Mouse (Mus musculus): Measurements from ENCODE around the gene Pnpo.
A peak's percentile ranks its signal among the peaks of the same experiment; 100 is the strongest.

The Pnpo gene

GRCm38 (mm10) chr11:96943746-96944304, at the start of gene Pnpo:
Gene Pnpo (minus strand): TSS chr11:96943986.
- DNase-seq (ENCODE audit: low read depth, low spot score), result peak; percentile 99

GRCm38 (mm10) chr11:96992722-96993311, 49.0 kb upstream of the Pnpo start:
- no peak for DNase-seq (ENCODE audit: low read depth, low spot score)

GRCm38 (mm10) chr11:96991501-96991900, 47.7 kb upstream of the Pnpo start:
- no peak for DNase-seq (ENCODE audit: low read depth, low spot score)

- peak; percentile 70 for DNase-seq (ENCODE audit: low read depth, low spot score)
Measured at GRCm38 (mm10) chr11:96987873-96988655, 44.3 kb upstream of the Pnpo start.

GRCm38 (mm10) chr11:96986463-96986862, 42.7 kb upstream of the Pnpo start:
- no peak for DNase-seq (ENCODE audit: low read depth, low spot score)

- no peak for DNase-seq (ENCODE audit: low read depth, low spot score)
Measured at GRCm38 (mm10) chr11:96984903-96985302, 41.1 kb upstream of the Pnpo start.

GRCm38 (mm10) chr11:96982859-96983258, 39.1 kb upstream of the Pnpo start, which contains the start of gene Sp2:
Gene Sp2 (minus strand): TSS chr11:96982959.
- no peak for DNase-seq (ENCODE audit: low read depth, low spot score)

- DNase-seq (ENCODE audit: low read depth, low spot score), result peak; percentile 93
Measured at GRCm38 (mm10) chr11:96982355-96982754, 38.6 kb upstream of the Pnpo start.

- no peak for DNase-seq (ENCODE audit: low read depth, low spot score)
Measured at GRCm38 (mm10) chr11:96981461-96981860, 37.7 kb upstream of the Pnpo start.

GRCm38 (mm10) chr11:96980021-96980420, 36.2 kb upstream of the Pnpo start:
- DNase-seq (ENCODE audit: low read depth, low spot score), result no peak

- DNase-seq (ENCODE audit: low read depth, low spot score), result no peak
Measured at GRCm38 (mm10) chr11:96979329-96979728, 35.5 kb upstream of the Pnpo start.

- DNase-seq (ENCODE audit: low read depth, low spot score), result no peak
Measured at GRCm38 (mm10) chr11:96978401-96979246, 34.8 kb upstream of the Pnpo start.

- peak; percentile 100 for DNase-seq (ENCODE audit: low read depth, low spot score)
Measured at GRCm38 (mm10) chr11:96977606-96978400, 34.0 kb upstream of the Pnpo start.

- peak; percentile 74 for DNase-seq (ENCODE audit: low read depth, low spot score)
Measured at GRCm38 (mm10) chr11:96976911-96977591, 33.3 kb upstream of the Pnpo start.

- DNase-seq (ENCODE audit: low read depth, low spot score), result no peak
Measured at GRCm38 (mm10) chr11:96976379-96976687, 32.5 kb upstream of the Pnpo start.

GRCm38 (mm10) chr11:96975511-96976378, 32.0 kb upstream of the Pnpo start:
- DNase-seq (ENCODE audit: low read depth, low spot score), result peak; percentile 74

- DNase-seq (ENCODE audit: low read depth, low spot score), result no peak
Measured at GRCm38 (mm10) chr11:96974813-96975212, 31.0 kb upstream of the Pnpo start.

GRCm38 (mm10) chr11:96973426-96973964, 29.7 kb upstream of the Pnpo start:
- DNase-seq (ENCODE audit: low read depth, low spot score), result no peak

GRCm38 (mm10) chr11:96972906-96973305, 29.1 kb upstream of the Pnpo start:
- peak; percentile 94 for DNase-seq (ENCODE audit: low read depth, low spot score)
